Mouse (Mus musculus) neural tube, embryonic 15.5 days (tissue): ENCODE results near the gene Fat2. TPM values are rescaled to one million over a fixed set of nuclear protein-coding genes. Genes with fewer than 3 reads are reported as not detected.

Source experiments
- ATAC-seq: fragments of 200-750 bp; cut with Nextera tagmentation; 2 replicates; pipeline ENCODE4 v1.8.0; 2017; ENCODE audit warnings: mild to moderate bottlenecking, moderate TSS enrichment, moderate library complexity; ENCODE audit not compliant: low FRiP score
- H3K27ac ChIP-seq: fragments of 300-500 bp; sonication (generic); replicated peaks from 2 replicates; pipeline ENCODE4 v1.5.1; 2015; ENCODE audit warnings: mild to moderate bottlenecking, inconsistent platforms
- H3K27me3 ChIP-seq: fragments of 300-500 bp; sonication (generic); replicated peaks from 2 replicates; pipeline ENCODE4 v1.6.1; 2015; ENCODE audit warnings: inconsistent platforms
- H3K36me3 ChIP-seq: fragments of 300-500 bp; sonication (generic); 2 replicates; pipeline ENCODE4 v1.6.1; 2015; ENCODE audit warnings: inconsistent platforms
- H3K4me1 ChIP-seq: fragments of 300-500 bp; sonication (generic); 2 replicates; pipeline ENCODE4 v1.6.1; 2015; ENCODE audit warnings: inconsistent platforms
- H3K4me2 ChIP-seq: fragments of 300-500 bp; sonication (generic); 2 replicates; pipeline ENCODE4 v1.6.1; 2015; ENCODE audit warnings: inconsistent platforms, mild to moderate bottlenecking, moderate library complexity
- H3K4me3 ChIP-seq: fragments of 300-500 bp; sonication (generic); replicated peaks from 2 replicates; pipeline ENCODE4 v1.5.1; 2015; ENCODE audit warnings: mild to moderate bottlenecking, inconsistent platforms
- H3K9ac ChIP-seq: fragments of 300-500 bp; sonication (generic); replicated peaks from 2 replicates; pipeline ENCODE4 v1.6.1; 2015; ENCODE audit warnings: mild to moderate bottlenecking, inconsistent platforms
- H3K9me3 ChIP-seq: fragments of 300-500 bp; sonication (generic); replicated peaks from 2 replicates; pipeline ENCODE4 v1.6.1; 2016; ENCODE audit warnings: inconsistent platforms
- WGBS: fragments of 180-500 bp; shearing (Covaris S2); methylation state at CpG from one replicate; pipeline ENCODE4 v1.1.7; 2015; ENCODE audit warnings: mixed read lengths; 5-methylcytosine and 5-hydroxymethylcytosine counted together
- polyA plus RNA-seq: library from polyadenylated mRNA; unstranded; fragments of >200 nt; fragmentation: Nextera tagmentation; extraction: Ambion mirVana; gene quantifications from 2 replicates; pipeline ENCODE4 v1.2.1, GENCODE M21; 2015

Gene Fat2
- 0.04 and 0.14 TPM in 2 replicates for polyA plus RNA-seq

- no peaks in the 10 kb centered on the region for H3K27me3 ChIP-seq
- H3K9me3 ChIP-seq = no peaks in the 10 kb centered on the region
- H3K4me3 ChIP-seq = no peak within 1 kb of the TSS
- H3K9ac ChIP-seq = no peak within 1 kb of the TSS
- no peaks in the 10 kb centered on the region for H3K4me1 ChIP-seq
- no peak within 1 kb of the TSS for H3K27ac ChIP-seq
- no peak within 1 kb of the TSS for H3K4me2 ChIP-seq
- 46% methylated on average over 13 of the region's 13 CpGs for WGBS
- no peaks in the 10 kb centered on the region for H3K36me3 ChIP-seq
- ATAC-seq = no peak
Observed at GRCm38 (mm10) chr11:55336101-55336891, at the start of gene Fat2. Gene Fat2, minus strand, starts transcription at chr11:55336564.

GRCm38 (mm10) chr11:55383463-55384045 lies 47.2 kb upstream of the Fat2 start:
- no peaks in the 10 kb centered on the region for H3K9me3 ChIP-seq
- H3K36me3 ChIP-seq = no peaks in the 10 kb centered on the region
- no peak overlapping the region for H3K9ac ChIP-seq
- ATAC-seq = no peak
- 0 out of 2 replicates have a peak, but pooled peaks cover 4% of the 10 kb centered on the region for H3K27me3 ChIP-seq
- WGBS = 52% methylated on average over 6 of the region's 6 CpGs
- no peak overlapping the region for H3K27ac ChIP-seq
- H3K4me1 ChIP-seq = peaks cover 12% of the 10 kb centered on the region; the same call in 1 of the 2 replicates
- H3K4me2 ChIP-seq = no peak overlapping the region
- H3K4me3 ChIP-seq = no peak overlapping the region

- Histone ChIP-seq H3K9ac (no peak overlapping the region), H3K27me3 (no peaks in the 10 kb centered on the region), H3K4me1 (no peaks in the 10 kb centered on the region), H3K4me2 (no peak overlapping the region), H3K36me3 (no peaks in the 10 kb centered on the region), H3K4me3 (no peak overlapping the region), H3K27ac (no peak overlapping the region), H3K9me3 (no peaks in the 10 kb centered on the region)
- 64% methylated on average over 6 of the region's 6 CpGs for WGBS
- ATAC-seq = no peak
Observed at GRCm38 (mm10) chr11:55380908-55381307, 44.5 kb upstream of the Fat2 start.

- Histone ChIP-seq H3K4me3 (no peak overlapping the region), H3K36me3 (no peaks in the 10 kb centered on the region), H3K27ac (no peak overlapping the region), H3K9me3 (no peaks in the 10 kb centered on the region), H3K27me3 (no peaks in the 10 kb centered on the region), H3K9ac (no peak overlapping the region), H3K4me2 (no peak overlapping the region), H3K4me1 (no peaks in the 10 kb centered on the region)
- WGBS = 58% methylated on average over 5 of the region's 5 CpGs
- ATAC-seq = no peak
Observed at GRCm38 (mm10) chr11:55378371-55378770, 42.0 kb upstream of the Fat2 start.

- Histone ChIP-seq H3K4me1 (no peaks in the 10 kb centered on the region), H3K27me3 (no peaks in the 10 kb centered on the region), H3K4me3 (no peak overlapping the region), H3K9me3 (no peaks in the 10 kb centered on the region), H3K4me2 (no peak overlapping the region), H3K27ac (no peak overlapping the region), H3K36me3 (no peaks in the 10 kb centered on the region), H3K9ac (no peak overlapping the region)
- 59% methylated on average over 6 of the region's 6 CpGs for WGBS
- ATAC-seq = no peak
Observed at GRCm38 (mm10) chr11:55373838-55374237, 37.5 kb upstream of the Fat2 start.

- no peak overlapping the region for H3K4me2 ChIP-seq
- H3K9me3 ChIP-seq = no peaks in the 10 kb centered on the region
- H3K4me1 ChIP-seq = no peaks in the 10 kb centered on the region
- no peak overlapping the region for H3K4me3 ChIP-seq
- H3K27me3 ChIP-seq = no peaks in the 10 kb centered on the region
- H3K9ac ChIP-seq = no peak overlapping the region
- ATAC-seq = no peak
- whole genome bisulfite sequencing = 88% methylated on average over 12 of the region's 12 CpGs
- H3K36me3 ChIP-seq = no peaks in the 10 kb centered on the region
- no peak overlapping the region for H3K27ac ChIP-seq
Observed at GRCm38 (mm10) chr11:55373373-55373772, 37.0 kb upstream of the Fat2 start.

GRCm38 (mm10) chr11:55372001-55372400 lies 35.6 kb upstream of the Fat2 start:
- ATAC-seq = no peak
- Histone ChIP-seq H3K27me3 (no peaks in the 10 kb centered on the region), H3K4me2 (no peak overlapping the region), H3K9ac (no peak overlapping the region), H3K4me1 (no peaks in the 10 kb centered on the region), H3K9me3 (no peaks in the 10 kb centered on the region), H3K4me3 (no peak overlapping the region), H3K27ac (no peak overlapping the region), H3K36me3 (no peaks in the 10 kb centered on the region)
- WGBS = 36% methylated on average over 6 of the region's 6 CpGs

GRCm38 (mm10) chr11:55369093-55369471 lies 32.7 kb upstream of the Fat2 start:
- Histone ChIP-seq H3K27ac (no peak overlapping the region), H3K9ac (no peak overlapping the region), H3K4me1 (no peaks in the 10 kb centered on the region), H3K4me3 (no peak overlapping the region), H3K36me3 (no peaks in the 10 kb centered on the region), H3K9me3 (no peaks in the 10 kb centered on the region), H3K27me3 (no peaks in the 10 kb centered on the region), H3K4me2 (no peak overlapping the region)
- 73% methylated on average over 6 of the region's 6 CpGs for WGBS
- no peak for ATAC-seq

- H3K27me3 ChIP-seq = no peaks in the 10 kb centered on the region
- no peaks in the 10 kb centered on the region for H3K4me1 ChIP-seq
- no peaks in the 10 kb centered on the region for H3K9me3 ChIP-seq
- H3K4me2 ChIP-seq = no peak overlapping the region
- no peak overlapping the region for H3K9ac ChIP-seq
- no peak overlapping the region for H3K4me3 ChIP-seq
- no peak for ATAC-seq
- 68% methylated on average over 4 of the region's 4 CpGs for WGBS
- H3K27ac ChIP-seq = no peak overlapping the region
- H3K36me3 ChIP-seq = no peaks in the 10 kb centered on the region
Observed at GRCm38 (mm10) chr11:55368388-55369092, 32.2 kb upstream of the Fat2 start.

- Histone ChIP-seq H3K9ac (no peak overlapping the region), H3K4me1 (no peaks in the 10 kb centered on the region), H3K9me3 (no peaks in the 10 kb centered on the region), H3K36me3 (no peaks in the 10 kb centered on the region), H3K4me2 (no peak overlapping the region), H3K4me3 (no peak overlapping the region), H3K27ac (no peak overlapping the region), H3K27me3 (no peaks in the 10 kb centered on the region)
- WGBS = 76% methylated on average over 10 of the region's 10 CpGs
- ATAC-seq = no peak
Observed at GRCm38 (mm10) chr11:55367783-55368182, 31.4 kb upstream of the Fat2 start.

- Histone ChIP-seq H3K4me3 (no peak overlapping the region), H3K27me3 (no peaks in the 10 kb centered on the region), H3K4me2 (no peak overlapping the region), H3K9ac (no peak overlapping the region), H3K27ac (no peak overlapping the region), H3K9me3 (no peaks in the 10 kb centered on the region), H3K36me3 (no peaks in the 10 kb centered on the region), H3K4me1 (no peaks in the 10 kb centered on the region)
- WGBS = 85% methylated on average over 5 of the region's 5 CpGs
- ATAC-seq = no peak
Observed at GRCm38 (mm10) chr11:55365840-55366239, 29.5 kb upstream of the Fat2 start.

- WGBS = 63% methylated on average over 4 of the region's 4 CpGs
- no peaks in the 10 kb centered on the region for H3K4me1 ChIP-seq
- no peak overlapping the region for H3K9ac ChIP-seq
- H3K36me3 ChIP-seq = no peaks in the 10 kb centered on the region
- no peak overlapping the region for H3K4me3 ChIP-seq
- no peaks in the 10 kb centered on the region for H3K9me3 ChIP-seq
- H3K27ac ChIP-seq = no peak overlapping the region
- H3K27me3 ChIP-seq = no peaks in the 10 kb centered on the region
- no peak for ATAC-seq
- no peak overlapping the region for H3K4me2 ChIP-seq
Observed at GRCm38 (mm10) chr11:55365242-55365641, 28.9 kb upstream of the Fat2 start.
